Mouse (Mus musculus) limb, embryonic 15.5 days (tissue): ENCODE measurements at regions not wholly inside any gene's neighbourhood (a gene's known extent, or its start where the extent isn't known, plus 50 kb on each side); places are given as distances from the start of the nearest gene placed in this dataset.
"Not testable (repeated sequence)": the region's sequence is repeated elsewhere in the genome, so short reads cannot be mapped to it uniquely, and the experiment has no call there.

Experiments
- ATAC-seq: fragments of 200-750 bp; cut with Nextera tagmentation; 2 replicates; pipeline ENCODE4 v1.8.0; 2017; ENCODE audit warnings: low read depth, moderate TSS enrichment; ENCODE audit not compliant: insufficient number of reproducible peaks, low FRiP score, low TSS enrichment
- H3K27ac ChIP-seq: fragments of 300-500 bp; sonication (generic); 2 replicates; pipeline ENCODE4 v1.5.1; 2015; ENCODE audit warnings: moderate library complexity, mild to moderate bottlenecking, inconsistent platforms
- H3K27me3 ChIP-seq: fragments of 300-500 bp; sonication (generic); 2 replicates; pipeline ENCODE4 v1.6.1; 2015; ENCODE audit warnings: inconsistent platforms
- H3K36me3 ChIP-seq: fragments of 300-500 bp; sonication (generic); 2 replicates; pipeline ENCODE4 v1.6.1; 2015; ENCODE audit warnings: inconsistent platforms
- H3K4me1 ChIP-seq: fragments of 300-500 bp; sonication (generic); 2 replicates; pipeline ENCODE4 v1.6.1; 2015; ENCODE audit warnings: inconsistent platforms
- H3K4me2 ChIP-seq: fragments of 300-500 bp; sonication (generic); 2 replicates; pipeline ENCODE4 v1.6.1; 2015; ENCODE audit warnings: mild to moderate bottlenecking, inconsistent platforms
- H3K4me3 ChIP-seq: fragments of 300-500 bp; sonication (generic); 2 replicates; pipeline ENCODE4 v1.5.1; 2015; ENCODE audit warnings: mild to moderate bottlenecking, inconsistent platforms
- H3K9ac ChIP-seq: fragments of 300-500 bp; sonication (generic); 2 replicates; pipeline ENCODE4 v1.6.1; 2015; ENCODE audit warnings: inconsistent platforms
- H3K9me3 ChIP-seq: fragments of 300-500 bp; sonication (generic); 2 replicates; pipeline ENCODE4 v1.6.1; 2016; ENCODE audit warnings: inconsistent platforms
- WGBS: fragments of 180-500 bp; shearing (Covaris S2); methylation state at CpG from one replicate; pipeline ENCODE4 v1.1.7; 2015; 5-methylcytosine and 5-hydroxymethylcytosine counted together

DNA sequence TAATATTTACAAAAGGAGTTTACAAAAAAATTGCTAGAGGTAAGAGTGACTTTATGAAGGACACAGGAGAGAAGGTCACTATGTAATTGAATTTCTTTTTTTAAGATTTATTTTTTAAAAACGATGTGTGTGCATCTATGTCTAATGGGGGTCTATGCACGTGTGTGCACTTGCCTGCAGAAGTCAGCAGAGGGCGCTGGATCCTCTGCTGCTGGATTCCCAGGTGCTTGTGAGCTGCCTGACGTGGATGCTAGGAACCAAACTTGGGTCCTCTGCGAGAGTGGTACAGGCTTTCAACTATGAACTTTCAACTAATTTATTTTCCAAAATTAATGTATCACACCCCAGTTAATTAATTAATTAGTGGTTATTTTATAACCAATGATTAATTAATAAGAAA, 85.0 kb downstream of the Glrx3 start:
- Histone ChIP-seq H3K4me1 (peaks cover 17% of the 10 kb centered on the region), H3K4me3 (no peak overlapping the region), H3K4me2 (no peak overlapping the region), H3K9me3 (no peaks in the 10 kb centered on the region), H3K36me3 (no peaks in the 10 kb centered on the region), H3K27me3 (0 out of 2 replicates have a peak, but pooled peaks cover 2% of the 10 kb centered on the region), H3K27ac (no peak overlapping the region), H3K9ac (no peak overlapping the region)
- ATAC-seq: no peak
- WGBS: 82% methylated on average over 5 of the region's 5 CpGs

DNA sequence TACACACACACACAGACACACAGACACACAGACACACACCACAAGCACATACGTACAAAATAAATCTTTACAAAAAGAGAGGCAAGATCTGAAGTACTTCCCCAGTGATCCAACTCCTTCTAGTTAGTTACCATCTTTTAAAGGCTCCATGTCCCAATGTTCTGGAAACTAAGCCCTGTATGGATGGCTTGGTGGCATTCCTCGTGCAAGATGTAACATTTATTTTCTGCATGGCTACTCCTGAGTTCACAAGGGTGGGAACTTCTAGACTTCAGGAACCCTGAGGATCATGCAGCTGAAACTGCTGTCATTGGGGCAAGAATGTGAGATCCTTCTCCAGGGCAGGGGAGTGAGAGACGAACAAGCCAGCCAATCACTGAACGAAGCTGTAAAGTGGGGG, 96.1 kb downstream of the Glrx3 start:
- 77% methylated on average over 4 of the region's 4 CpGs for WGBS
- Histone ChIP-seq H3K9me3 (no peaks in the 10 kb centered on the region), H3K27ac (no peak overlapping the region), H3K9ac (no peak overlapping the region), H3K4me3 (no peak overlapping the region), H3K27me3 (no peaks in the 10 kb centered on the region), H3K36me3 (no peaks in the 10 kb centered on the region), H3K4me2 (no peak overlapping the region), H3K4me1 (no peaks in the 10 kb centered on the region)
- ATAC-seq: no peak

DNA sequence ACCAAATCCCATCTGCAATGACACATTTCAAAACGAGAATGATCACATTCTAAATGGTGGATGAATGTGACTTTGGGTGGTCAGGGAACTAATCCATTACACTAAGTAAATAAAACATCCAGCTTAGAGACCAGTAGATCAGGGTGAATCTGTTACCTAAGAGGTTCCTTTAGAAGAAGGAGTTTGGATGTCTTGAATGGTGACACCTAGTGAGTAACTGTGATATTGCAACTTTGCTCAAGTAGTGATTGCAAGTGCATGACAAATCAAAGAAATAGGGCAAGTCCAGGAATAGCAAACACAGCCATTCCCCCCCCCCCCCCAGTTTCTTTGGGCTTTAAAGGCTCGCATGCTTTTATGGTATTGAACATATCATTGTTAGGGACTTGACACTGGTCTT, 112.6 kb downstream of the Glrx3 start:
- ATAC-seq: no peak
- Histone ChIP-seq H3K4me1 (no peaks in the 10 kb centered on the region), H3K9ac (no peak overlapping the region), H3K4me2 (no peak overlapping the region), H3K36me3 (no peaks in the 10 kb centered on the region), H3K27ac (no peak overlapping the region), H3K4me3 (no peak overlapping the region), H3K9me3 (no peaks in the 10 kb centered on the region), H3K27me3 (no peaks in the 10 kb centered on the region)
- 32% methylated on average over 2 of the region's 2 CpGs for WGBS

DNA sequence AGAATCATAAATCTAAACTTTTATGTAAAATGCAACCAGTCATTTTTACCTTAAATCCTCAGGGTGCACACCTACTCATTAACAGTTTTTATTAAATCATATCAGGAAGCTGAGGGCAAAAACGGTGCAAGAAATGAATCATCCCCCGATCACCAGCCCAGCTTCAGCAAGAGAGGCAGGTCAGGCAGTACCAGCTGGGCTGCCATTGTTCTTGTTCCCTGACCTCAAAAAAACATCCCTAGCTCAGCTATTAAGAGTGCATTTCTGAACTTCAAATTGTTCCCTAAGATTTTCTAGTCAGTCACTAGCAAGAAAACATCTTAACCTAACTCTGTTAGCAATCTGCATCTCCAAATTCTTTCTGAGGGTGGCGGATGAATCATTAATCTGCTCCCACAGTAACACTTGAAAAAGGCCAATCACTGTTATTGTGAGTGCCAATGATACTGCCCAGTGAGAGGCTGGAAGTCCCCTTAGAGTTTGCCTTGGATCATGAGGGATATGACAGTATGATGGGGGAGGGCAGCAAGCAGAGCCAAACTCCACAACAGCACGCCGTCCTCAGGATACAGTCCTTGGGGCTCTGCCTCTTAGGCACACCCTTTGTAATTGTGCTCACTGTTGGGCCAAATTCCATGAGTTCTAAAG, 115.3 kb downstream of the Glrx3 start:
- WGBS: 68% methylated on average over 5 of the region's 5 CpGs
- H3K27me3 ChIP-seq: no peaks in the 10 kb centered on the region
- H3K4me3 ChIP-seq: no peak overlapping the region
- ATAC-seq: no peak
- no peak overlapping the region for H3K27ac ChIP-seq
- no peak overlapping the region for H3K4me2 ChIP-seq
- no peaks in the 10 kb centered on the region for H3K36me3 ChIP-seq
- H3K9me3 ChIP-seq: no peaks in the 10 kb centered on the region
- 0 out of 2 replicates have a peak, but pooled peaks cover 2% of the 10 kb centered on the region for H3K4me1 ChIP-seq
- H3K9ac ChIP-seq: no peak overlapping the region

DNA sequence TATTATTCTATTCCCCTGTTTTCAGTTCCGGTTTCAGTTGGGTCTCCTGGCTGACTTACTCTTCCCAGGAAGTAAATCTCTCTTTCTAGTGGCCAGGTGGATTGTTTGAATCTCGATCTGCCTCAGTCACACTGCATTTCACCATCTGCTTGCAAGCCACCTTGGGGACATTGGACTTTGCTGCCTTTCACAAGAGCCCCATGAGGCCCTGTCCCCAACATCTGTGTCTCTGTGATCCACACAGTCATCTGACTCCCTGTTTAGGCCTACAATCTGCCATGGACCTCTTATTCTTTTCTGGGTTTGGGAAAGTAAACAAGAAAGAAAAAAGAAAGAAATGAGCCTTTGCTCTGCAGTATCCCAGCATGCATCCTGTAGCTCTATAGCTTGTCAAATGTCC, 118.1 kb downstream of the Glrx3 start:
- no peak overlapping the region for H3K4me2 ChIP-seq
- H3K4me1 ChIP-seq: peaks cover 5% of the 10 kb centered on the region; the same call in 1 of the 2 replicates
- no peak overlapping the region for H3K9ac ChIP-seq
- WGBS: 60% methylated on average over 2 of the region's 2 CpGs
- no peaks in the 10 kb centered on the region for H3K36me3 ChIP-seq
- no peaks in the 10 kb centered on the region for H3K9me3 ChIP-seq
- no peak overlapping the region for H3K4me3 ChIP-seq
- no peaks in the 10 kb centered on the region for H3K27me3 ChIP-seq
- no peak for ATAC-seq
- no peak overlapping the region for H3K27ac ChIP-seq

GRCm38 (mm10) chr7:137557439-137557838, 120.0 kb downstream of the Glrx3 start:
- peaks cover 7% of the 10 kb centered on the region; the same call in 1 of the 2 replicates for H3K4me1 ChIP-seq
- WGBS: 40% methylated on average over 3 of the region's 3 CpGs
- 0 out of 2 replicates have a peak, but pooled peaks have one; percentile 35 for ATAC-seq

GRCm38 (mm10) chr7:137558871-137559270, 121.5 kb downstream of the Glrx3 start:
- ATAC-seq: no peak
- Histone ChIP-seq H3K27ac (no peak overlapping the region), H3K9me3 (no peaks in the 10 kb centered on the region), H3K27me3 (no peaks in the 10 kb centered on the region), H3K4me2 (no peak overlapping the region), H3K36me3 (no peaks in the 10 kb centered on the region), H3K9ac (no peak overlapping the region), H3K4me1 (peaks cover 7% of the 10 kb centered on the region; the same call in 1 of the 2 replicates), H3K4me3 (no peak overlapping the region)
- WGBS: 84% methylated on average over 3 of the region's 3 CpGs

More at GRCm38 (mm10) chr7:137557439-137557838, 120.0 kb downstream of the Glrx3 start:
- no peaks in the 10 kb centered on the region for H3K27me3 ChIP-seq
- H3K9ac ChIP-seq: no peak overlapping the region
- H3K4me3 ChIP-seq: no peak overlapping the region
- H3K9me3 ChIP-seq: no peaks in the 10 kb centered on the region
- H3K27ac ChIP-seq: no peak overlapping the region
- H3K4me2 ChIP-seq: no peak overlapping the region
- no peaks in the 10 kb centered on the region for H3K36me3 ChIP-seq

- Histone ChIP-seq H3K27me3 (0 out of 2 replicates have a peak, but pooled peaks cover 2% of the 10 kb centered on the region), H3K36me3 (no peaks in the 10 kb centered on the region), H3K9me3 (no peaks in the 10 kb centered on the region), H3K4me3 (no peak overlapping the region), H3K27ac (no peak overlapping the region), H3K9ac (no peak overlapping the region), H3K4me2 (no peak overlapping the region), H3K4me1 (no peaks in the 10 kb centered on the region)
- ATAC-seq: no peak
- WGBS: 68% methylated on average over 2 of the region's 2 CpGs
These were observed 132.8 kb downstream of the Glrx3 start for GRCm38 (mm10) chr7:137570199-137570598.

DNA sequence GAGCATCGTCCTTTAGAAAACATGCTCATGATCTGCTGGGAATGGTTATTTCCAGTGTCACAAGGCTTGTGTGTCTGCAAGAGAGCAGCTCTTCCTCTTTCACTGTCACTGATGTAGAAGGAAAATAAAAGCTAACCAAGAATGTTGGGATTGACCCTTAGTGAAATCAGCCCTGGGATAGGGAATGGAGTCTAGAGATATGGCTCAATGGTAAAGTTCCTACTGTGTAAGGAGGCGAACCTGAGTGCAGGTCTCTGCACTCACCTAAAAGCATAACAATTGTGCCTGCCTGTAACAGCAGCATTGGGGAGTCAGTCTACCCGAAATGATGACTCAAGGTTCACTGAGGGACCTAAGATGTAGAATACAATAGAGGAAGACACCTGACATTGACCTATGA, 138.1 kb downstream of the Glrx3 start:
- no peak overlapping the region for H3K4me3 ChIP-seq
- H3K27ac ChIP-seq: no peak overlapping the region
- no peak overlapping the region for H3K4me2 ChIP-seq
- no peak overlapping the region for H3K9ac ChIP-seq
- H3K9me3 ChIP-seq: no peaks in the 10 kb centered on the region
- no peaks in the 10 kb centered on the region for H3K4me1 ChIP-seq
- WGBS: 74% methylated on average over 3 of the region's 3 CpGs
- no peaks in the 10 kb centered on the region for H3K36me3 ChIP-seq
- H3K27me3 ChIP-seq: no peaks in the 10 kb centered on the region
- no peak for ATAC-seq

DNA sequence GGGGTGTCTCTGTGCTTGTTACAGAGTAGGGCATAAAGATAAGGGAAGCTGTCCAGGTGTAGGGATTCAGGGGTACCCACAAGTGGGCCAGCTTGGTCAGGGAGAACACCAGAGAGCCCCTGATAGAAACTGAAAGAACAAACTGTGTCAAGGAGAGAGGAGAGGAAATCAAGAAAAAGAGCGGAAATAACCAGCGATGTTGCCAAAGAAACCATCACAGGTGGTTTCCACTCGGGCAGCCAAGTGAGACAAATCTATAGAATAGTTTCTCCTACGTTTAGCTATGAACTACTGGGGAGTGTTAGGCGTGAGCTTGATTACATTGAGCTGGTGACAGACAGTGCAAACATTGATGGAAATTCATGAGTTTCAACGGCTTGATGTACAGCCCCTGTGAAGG, 138.8 kb downstream of the Glrx3 start:
- H3K36me3 ChIP-seq: no peaks in the 10 kb centered on the region
- no peak overlapping the region for H3K9ac ChIP-seq
- no peak overlapping the region for H3K4me3 ChIP-seq
- H3K9me3 ChIP-seq: no peaks in the 10 kb centered on the region
- H3K4me1 ChIP-seq: no peaks in the 10 kb centered on the region
- no peak overlapping the region for H3K4me2 ChIP-seq
- no peaks in the 10 kb centered on the region for H3K27me3 ChIP-seq
- H3K27ac ChIP-seq: no peak overlapping the region
- 73% methylated on average over 6 of the region's 6 CpGs for WGBS
- ATAC-seq: no peak

- no peak overlapping the region for H3K9ac ChIP-seq
- H3K4me1 ChIP-seq: no peaks in the 10 kb centered on the region
- H3K27me3 ChIP-seq: no peaks in the 10 kb centered on the region
- no peaks in the 10 kb centered on the region for H3K36me3 ChIP-seq
- H3K4me3 ChIP-seq: no peak overlapping the region
- no peak for ATAC-seq
- no peak overlapping the region for H3K27ac ChIP-seq
- H3K4me2 ChIP-seq: no peak overlapping the region
- H3K9me3 ChIP-seq: no peaks in the 10 kb centered on the region
- WGBS: 84% methylated on average over 2 of the region's 2 CpGs
These were observed 146.1 kb downstream of the Glrx3 start for GRCm38 (mm10) chr7:137583556-137583955.

DNA sequence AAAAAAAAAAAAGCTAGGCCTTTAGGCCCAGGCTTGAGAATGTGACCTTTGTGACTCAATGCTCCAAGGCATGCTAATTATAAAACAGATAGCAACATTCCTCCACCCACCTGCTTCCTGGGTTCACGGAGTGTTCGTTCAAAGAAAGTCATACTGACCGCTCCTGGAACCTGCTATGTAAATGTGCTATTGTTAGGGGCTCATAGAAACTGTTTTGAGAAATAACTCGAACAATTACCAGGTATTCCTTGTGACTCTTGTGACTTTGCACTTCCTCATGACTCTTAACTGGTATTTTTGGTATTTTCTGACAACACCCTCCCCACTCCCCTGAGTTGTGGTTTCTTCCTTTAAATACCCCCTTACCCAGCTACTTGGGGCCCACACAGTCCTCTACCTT, 147.5 kb downstream of the Glrx3 start:
- H3K27ac ChIP-seq, H3K4me1 ChIP-seq, H3K27me3 ChIP-seq, H3K36me3 ChIP-seq, H3K9ac ChIP-seq, H3K4me3 ChIP-seq, H3K4me2 ChIP-seq, H3K9me3 ChIP-seq, ATAC-seq: not testable (repeated sequence)
- WGBS: 65% methylated on average over 4 of the region's 4 CpGs

DNA sequence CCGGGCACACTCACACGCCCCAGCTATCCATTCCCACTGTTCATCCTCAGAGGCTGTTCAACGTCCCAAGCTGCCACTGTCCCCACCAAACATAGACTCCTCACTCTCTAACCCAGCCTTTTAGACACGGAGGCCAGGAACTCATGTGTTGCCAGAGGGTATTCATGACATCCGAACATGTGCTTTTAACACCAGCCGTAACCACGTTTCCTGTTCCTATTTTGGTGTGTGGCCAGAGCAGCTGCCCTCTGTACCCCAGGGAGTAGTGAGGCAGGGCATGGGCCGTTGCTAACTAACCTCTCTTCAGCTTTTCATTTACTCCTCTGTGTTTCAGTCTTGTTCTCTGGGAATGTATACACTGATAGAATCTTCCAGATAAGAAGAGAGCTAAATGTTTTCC, 156.2 kb downstream of the Glrx3 start:
- Histone ChIP-seq H3K4me2 (no peak overlapping the region), H3K9me3 (no peaks in the 10 kb centered on the region), H3K4me3 (no peak overlapping the region), H3K9ac (no peak overlapping the region), H3K27me3 (no peaks in the 10 kb centered on the region), H3K27ac (no peak overlapping the region), H3K4me1 (no peaks in the 10 kb centered on the region), H3K36me3 (no peaks in the 10 kb centered on the region)
- ATAC-seq: no peak
- 34% methylated on average over 8 of the region's 8 CpGs for WGBS
